Mouse (Mus musculus) midbrain, embryonic 12.5 days (tissue): ENCODE measurements at regions not wholly inside any gene's neighbourhood (a gene's known extent, or its start where the extent isn't known, plus 50 kb on each side); places are given as distances from the start of the nearest gene placed in this dataset.

Experiments used
- ATAC-seq: fragments of 200-750 bp; cut with Nextera tagmentation; 2 replicates; pipeline ENCODE4 v1.8.0; 2017; ENCODE audit warnings: low read depth, moderate TSS enrichment, moderate library complexity; ENCODE audit not compliant: low FRiP score
- H3K27ac ChIP-seq: fragments of 300-500 bp; sonication (generic); replicated peaks from 2 replicates; pipeline ENCODE4 v1.5.1; 2016; ENCODE audit warnings: mild to moderate bottlenecking
- H3K27me3 ChIP-seq: fragments of 300-500 bp; sonication (generic); 2 replicates; pipeline ENCODE4 v1.6.1; 2016; ENCODE audit warnings: mild to moderate bottlenecking
- H3K36me3 ChIP-seq: fragments of 300-500 bp; sonication (generic); 2 replicates; pipeline ENCODE4 v1.6.1; 2016
- H3K4me1 ChIP-seq: fragments of 300-500 bp; sonication (generic); 2 replicates; pipeline ENCODE4 v1.6.1; 2016
- H3K4me2 ChIP-seq: fragments of 300-500 bp; sonication (generic); replicated peaks from 2 replicates; pipeline ENCODE4 v1.6.1; 2016; ENCODE audit warnings: mild to moderate bottlenecking, moderate library complexity
- H3K4me3 ChIP-seq: fragments of 300-500 bp; sonication (generic); 2 replicates; pipeline ENCODE4 v1.5.1; 2016; ENCODE audit warnings: mild to moderate bottlenecking
- H3K9ac ChIP-seq: fragments of 300-500 bp; sonication (generic); replicated peaks from 2 replicates; pipeline ENCODE4 v1.6.1; 2016; ENCODE audit warnings: mild to moderate bottlenecking, moderate library complexity
- H3K9me3 ChIP-seq: fragments of 300-500 bp; sonication (generic); 2 replicates; pipeline ENCODE4 v1.6.1; 2016; ENCODE audit warnings: mild to moderate bottlenecking
- WGBS: fragments of 180-500 bp; shearing (Covaris S2); methylation state at CpG from one replicate; pipeline ENCODE4 v1.1.7; 2016; 5-methylcytosine and 5-hydroxymethylcytosine counted together

GRCm38 (mm10) chr7:129842303-129843122, 250.8 kb downstream of the Wdr11 start:
- Histone ChIP-seq H3K9ac (no peak overlapping the region), H3K9me3 (no peaks in the 10 kb centered on the region), H3K27me3 (no peaks in the 10 kb centered on the region; the same call in 1 of the 2 replicates), H3K36me3 (no peaks in the 10 kb centered on the region), H3K4me1 (peaks cover 3% of the 10 kb centered on the region; the same call in 1 of the 2 replicates), H3K27ac (no peak overlapping the region), H3K4me3 (no peak overlapping the region), H3K4me2 (no peak overlapping the region)
- 63% methylated on average over 10 of the region's 10 CpGs for WGBS
- 0 out of 2 replicates have a peak, but pooled peaks have one; percentile 30 for ATAC-seq

- no peaks in the 10 kb centered on the region for H3K36me3 ChIP-seq
- 86% methylated on average over 5 of the region's 5 CpGs for WGBS
- no peaks in the 10 kb centered on the region; the same call in 1 of the 2 replicates for H3K4me1 ChIP-seq
- H3K27me3 ChIP-seq: no peaks in the 10 kb centered on the region; the same call in 1 of the 2 replicates
- H3K27ac ChIP-seq: no peak overlapping the region
- ATAC-seq: no peak
- H3K9ac ChIP-seq: no peak overlapping the region
- no peaks in the 10 kb centered on the region for H3K9me3 ChIP-seq
- no peak overlapping the region for H3K4me3 ChIP-seq
- H3K4me2 ChIP-seq: no peak overlapping the region
Observed at GRCm38 (mm10) chr7:129847136-129847535, 255.5 kb downstream of the Wdr11 start.

- Histone ChIP-seq H3K9ac (no peak overlapping the region), H3K27me3 (no peaks in the 10 kb centered on the region), H3K9me3 (no peaks in the 10 kb centered on the region), H3K4me2 (no peak overlapping the region), H3K4me1 (no peaks in the 10 kb centered on the region), H3K27ac (no peak overlapping the region), H3K4me3 (no peak overlapping the region), H3K36me3 (no peaks in the 10 kb centered on the region)
- no peak for ATAC-seq
- 35% methylated on average over 7 of the region's 7 CpGs for WGBS
Observed at GRCm38 (mm10) chr7:129853596-129853995, 261.9 kb downstream of the Wdr11 start.

DNA sequence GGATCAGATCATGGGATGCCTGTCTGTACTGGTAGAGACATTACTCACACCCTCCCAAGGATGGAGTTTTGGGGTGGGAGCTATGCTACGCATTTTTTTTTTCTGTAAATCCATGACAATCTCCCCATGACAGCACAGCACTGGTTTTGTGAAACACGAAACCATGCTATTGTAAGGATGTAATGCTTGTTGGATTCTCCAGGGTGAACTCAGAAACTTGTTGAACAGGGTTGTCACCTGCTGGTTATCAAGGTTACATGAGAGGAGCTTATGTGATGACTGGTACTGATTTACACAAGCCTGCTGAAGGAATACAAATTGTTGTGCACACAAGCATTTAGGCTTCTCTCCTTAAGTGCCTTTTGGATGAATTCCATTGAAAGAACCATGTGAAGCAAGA, 263.3 kb downstream of the Wdr11 start:
- ATAC-seq: no peak
- H3K4me3 ChIP-seq: no peak overlapping the region
- no peak overlapping the region for H3K4me2 ChIP-seq
- H3K36me3 ChIP-seq: no peaks in the 10 kb centered on the region
- H3K27ac ChIP-seq: no peak overlapping the region
- 68% methylated on average over 2 of the region's 2 CpGs for WGBS
- H3K9me3 ChIP-seq: no peaks in the 10 kb centered on the region
- H3K9ac ChIP-seq: no peak overlapping the region
- no peaks in the 10 kb centered on the region for H3K4me1 ChIP-seq
- H3K27me3 ChIP-seq: no peaks in the 10 kb centered on the region

- no peak overlapping the region for H3K4me3 ChIP-seq
- H3K27me3 ChIP-seq: no peaks in the 10 kb centered on the region
- H3K4me1 ChIP-seq: no peaks in the 10 kb centered on the region
- H3K9me3 ChIP-seq: no peaks in the 10 kb centered on the region
- ATAC-seq: no peak
- H3K27ac ChIP-seq: no peak overlapping the region
- no peaks in the 10 kb centered on the region for H3K36me3 ChIP-seq
- H3K9ac ChIP-seq: no peak overlapping the region
- no peak overlapping the region for H3K4me2 ChIP-seq
- 62% methylated on average over 1 of the region's 1 CpGs for WGBS
Observed at GRCm38 (mm10) chr7:129862966-129863365, 271.3 kb downstream of the Wdr11 start.

- Histone ChIP-seq H3K4me3 (no peak overlapping the region), H3K27me3 (no peaks in the 10 kb centered on the region), H3K4me1 (no peaks in the 10 kb centered on the region), H3K9me3 (no peaks in the 10 kb centered on the region), H3K4me2 (no peak overlapping the region), H3K9ac (no peak overlapping the region), H3K36me3 (no peaks in the 10 kb centered on the region), H3K27ac (no peak overlapping the region)
- WGBS: 85% methylated on average over 3 of the region's 3 CpGs
- ATAC-seq: no peak
Observed at GRCm38 (mm10) chr7:129865536-129865935, 273.9 kb downstream of the Wdr11 start.

DNA sequence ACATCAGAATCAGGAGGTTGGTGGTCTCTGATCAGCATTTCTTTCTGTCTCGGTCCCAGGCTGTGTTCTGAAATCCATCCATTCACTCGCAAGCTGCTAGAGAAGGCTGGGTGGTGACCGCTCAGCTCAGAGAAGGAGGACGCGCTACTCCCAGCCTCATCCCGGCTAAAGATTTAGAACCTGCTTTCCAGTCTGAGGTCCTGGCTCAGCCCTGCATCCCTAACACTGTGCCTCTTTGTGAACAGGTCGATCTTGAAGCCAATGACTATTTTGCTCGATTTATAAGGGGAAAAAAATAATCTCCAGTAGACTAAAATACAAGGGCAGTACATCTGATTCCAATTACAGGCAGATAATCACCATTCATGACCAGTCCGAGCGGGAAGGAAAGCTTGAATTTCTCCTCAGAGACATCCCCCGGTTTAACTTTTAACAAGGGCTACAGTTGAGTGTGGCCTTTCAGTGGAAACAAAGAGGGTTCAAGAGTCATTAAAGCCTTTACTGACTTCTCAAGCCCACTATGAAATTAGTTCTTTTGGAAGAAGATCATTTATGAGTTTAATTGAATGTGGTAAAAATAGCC, 280.6 kb downstream of the Wdr11 start:
- H3K9ac ChIP-seq: no peak overlapping the region
- no peaks in the 10 kb centered on the region for H3K36me3 ChIP-seq
- ATAC-seq: no peak
- no peak overlapping the region for H3K27ac ChIP-seq
- 69% methylated on average over 11 of the region's 11 CpGs for WGBS
- H3K27me3 ChIP-seq: no peaks in the 10 kb centered on the region
- no peaks in the 10 kb centered on the region for H3K9me3 ChIP-seq
- H3K4me2 ChIP-seq: no peak overlapping the region
- H3K4me3 ChIP-seq: no peak overlapping the region
- H3K4me1 ChIP-seq: peaks cover 5% of the 10 kb centered on the region; the same call in 1 of the 2 replicates

GRCm38 (mm10) chr7:129876202-129876851, 284.7 kb downstream of the Wdr11 start:
- Histone ChIP-seq H3K9me3 (no peaks in the 10 kb centered on the region), H3K36me3 (no peaks in the 10 kb centered on the region), H3K4me2 (no peak overlapping the region), H3K4me1 (peaks cover 5% of the 10 kb centered on the region; the same call in 1 of the 2 replicates), H3K4me3 (no peak overlapping the region), H3K27ac (no peak overlapping the region), H3K9ac (no peak overlapping the region), H3K27me3 (no peaks in the 10 kb centered on the region)
- WGBS: 87% methylated on average over 7 of the region's 7 CpGs
- ATAC-seq: no peak

GRCm38 (mm10) chr7:129876852-129877223, 285.2 kb downstream of the Wdr11 start:
- H3K36me3 ChIP-seq: no peaks in the 10 kb centered on the region
- H3K4me2 ChIP-seq: no peak overlapping the region
- H3K27ac ChIP-seq: no peak overlapping the region
- H3K9me3 ChIP-seq: no peaks in the 10 kb centered on the region
- H3K4me3 ChIP-seq: no peak overlapping the region
- no peaks in the 10 kb centered on the region for H3K27me3 ChIP-seq
- no peak overlapping the region for H3K9ac ChIP-seq
- H3K4me1 ChIP-seq: peaks cover 5% of the 10 kb centered on the region; the same call in 1 of the 2 replicates
- no peak for ATAC-seq

DNA sequence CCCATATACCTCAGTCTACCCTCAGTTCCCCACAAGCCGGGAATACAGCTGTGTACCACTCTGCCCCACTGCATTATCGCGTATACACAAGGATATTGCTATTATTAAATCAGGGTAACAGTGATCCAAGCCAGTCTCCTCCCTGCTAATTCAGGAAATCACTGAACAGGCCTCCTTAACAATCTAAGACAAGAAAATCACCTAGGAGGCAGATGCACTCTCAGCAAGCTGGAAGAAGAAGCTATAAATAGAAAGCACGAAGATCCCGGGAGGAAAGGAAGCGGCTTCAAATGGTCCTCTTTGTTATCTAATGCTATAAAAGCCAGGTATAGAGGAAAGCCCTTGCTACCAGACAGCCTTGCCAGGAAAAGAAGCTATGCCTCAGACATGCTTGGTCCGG, 304.6 kb downstream of the Wdr11 start:
- Histone ChIP-seq H3K4me3 (no peak overlapping the region), H3K36me3 (no peaks in the 10 kb centered on the region), H3K9me3 (peaks cover 6% of the 10 kb centered on the region; the same call in 1 of the 2 replicates), H3K4me1 (no peaks in the 10 kb centered on the region), H3K4me2 (no peak overlapping the region), H3K27ac (no peak overlapping the region), H3K27me3 (no peaks in the 10 kb centered on the region; the same call in 1 of the 2 replicates), H3K9ac (no peak overlapping the region)
- no peak for ATAC-seq
- 84% methylated on average over 7 of the region's 7 CpGs for WGBS

DNA sequence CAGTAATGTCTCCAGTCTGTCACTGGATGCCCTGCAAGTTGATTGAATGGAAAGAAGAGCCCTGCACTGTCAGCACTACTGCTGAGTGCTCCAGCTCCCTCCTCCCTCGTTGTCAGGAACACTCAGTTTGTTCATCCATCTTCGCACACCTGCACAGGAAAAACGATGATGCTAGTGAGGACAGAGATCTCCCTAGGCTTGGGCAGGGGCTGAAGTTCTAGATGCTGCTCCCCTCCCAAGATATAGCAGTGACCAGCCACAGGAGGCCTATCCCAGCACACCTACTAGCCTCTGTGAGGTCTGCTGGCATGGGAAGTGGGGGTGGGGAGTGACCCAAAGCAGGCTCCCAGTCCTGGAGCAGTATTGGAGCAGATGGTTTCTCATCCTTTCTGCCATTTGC, 305.8 kb downstream of the Wdr11 start:
- H3K27ac ChIP-seq: no peak overlapping the region
- WGBS: 75% methylated on average over 3 of the region's 3 CpGs
- H3K9me3 ChIP-seq: no peaks in the 10 kb centered on the region
- no peaks in the 10 kb centered on the region for H3K4me1 ChIP-seq
- ATAC-seq: no peak
- no peak overlapping the region for H3K4me2 ChIP-seq
- H3K4me3 ChIP-seq: no peak overlapping the region
- H3K9ac ChIP-seq: no peak overlapping the region
- no peaks in the 10 kb centered on the region for H3K36me3 ChIP-seq
- H3K27me3 ChIP-seq: no peaks in the 10 kb centered on the region; the same call in 1 of the 2 replicates

- Histone ChIP-seq H3K36me3 (no peaks in the 10 kb centered on the region), H3K4me1 (no peaks in the 10 kb centered on the region), H3K4me3 (no peak overlapping the region), H3K9me3 (no peaks in the 10 kb centered on the region), H3K27me3 (no peaks in the 10 kb centered on the region; the same call in 1 of the 2 replicates), H3K4me2 (no peak overlapping the region), H3K27ac (no peak overlapping the region), H3K9ac (no peak overlapping the region)
- ATAC-seq: no peak
- 86% methylated on average over 4 of the region's 4 CpGs for WGBS
Observed at GRCm38 (mm10) chr7:129902256-129902655, 310.6 kb downstream of the Wdr11 start.
